Comparison of ENCODE assay signal across 9 mouse cellular contexts in genomic region chr8:71627265-71628099, GRCm38 (mm10). TPM values are rescaled to one million over a fixed set of nuclear protein-coding genes. Genes with fewer than 3 reads are reported as not detected.
DNase-seq lines count a peak whose midpoint lies in the region; ATAC-seq lines count a peak whose summit lies in the region.
"Had no signal": no experiment of that assay in that cellular context is flagged by ENCODE, and none has a peak within 500 bp of the region (broad histone marks: within the 10 kb centered on the region; RNA-seq: fewer than 3 reads in every experiment).

No protein-coding gene starts in this region.

- peaks cover 27% of the 10 kb centered on the region for H3K4me1 ChIP-seq in kidney, embryonic 16.5 days (ENCODE audit: insufficient read depth, low read length)
- peaks cover 13% of the 10 kb centered on the region for H3K4me1 ChIP-seq in heart, embryonic 11.5 days (ENCODE audit: control insufficient read depth, insufficient read depth, low read length)
- H3K4me1 ChIP-seq in lung, embryonic 15.5 days: peaks cover 30% of the 10 kb centered on the region

- DNase-seq in kidney, adult 18-20 months: no peak
- peak; percentile 40 to 50 for DNase-seq in adrenal gland, postnatal 36 days
- no peak for DNase-seq in retina, postnatal 1 day
- DNase-seq in urinary bladder, postnatal 4 days (ENCODE audit: low spot score in 2 of 2): no peak
- no peak for DNase-seq in right cerebral cortex, postnatal 25 days

- H3K4me3 ChIP-seq in kidney, embryonic 16.5 days (ENCODE audit: low read length): no peak overlapping the region
- H3K4me3 ChIP-seq in heart, embryonic 11.5 days (ENCODE audit: low read depth, low read length): no peak overlapping the region
- H3K4me3 ChIP-seq in lung, embryonic 15.5 days: no peak overlapping the region

- ATAC-seq in kidney, embryonic 16.5 days (ENCODE audit: low FRiP score, low TSS enrichment): no peak
- no peak for ATAC-seq in heart, embryonic 11.5 days (replicated peaks; ENCODE audit: insufficient number of reproducible peaks, low FRiP score, low TSS enrichment)
- ATAC-seq in lung, embryonic 15.5 days (ENCODE audit: borderline replicate concordance, extremely low read depth, low FRiP score, low TSS enrichment): no peak

- WGBS in kidney, embryonic 16.5 days: 42% methylated on average over 9 of the region's 9 CpGs
- 47% methylated on average over 9 of the region's 9 CpGs for WGBS in heart, embryonic 11.5 days (ENCODE audit: insufficient replicate concordance)
- WGBS in lung, embryonic 15.5 days: 41% methylated on average over 9 of the region's 9 CpGs

- peak overlapping the region; percentile 74 for H3K27ac ChIP-seq in kidney, embryonic 16.5 days (ENCODE audit: low read length)
- H3K27ac ChIP-seq in heart, embryonic 11.5 days (ENCODE audit: low read depth, low read length): peak overlapping the region; percentile 47
- H3K27ac ChIP-seq in lung, embryonic 15.5 days: peak overlapping the region; percentile 72

- no peak overlapping the region; the same call in 1 of the 2 replicates for H3K9ac ChIP-seq in kidney, embryonic 16.5 days (replicated peaks; ENCODE audit: low read length)
- H3K9ac ChIP-seq in heart, embryonic 11.5 days (ENCODE audit: low read depth, low read length): no peak overlapping the region
- no peak overlapping the region for H3K9ac ChIP-seq in lung, embryonic 15.5 days

- H3K4me2 ChIP-seq in kidney, embryonic 16.5 days (replicated peaks; ENCODE audit: low read depth, low read length): no peak overlapping the region
- no peak overlapping the region for H3K4me2 ChIP-seq in heart, embryonic 11.5 days
- 0 out of 2 replicates have a peak overlapping the region, but pooled peaks have one; percentile 97 for H3K4me2 ChIP-seq in lung, embryonic 15.5 days

- peaks cover 6% of the 10 kb centered on the region for H3K27me3 ChIP-seq in kidney, embryonic 16.5 days (ENCODE audit: insufficient read depth, low read length)
- peaks cover 25% of the 10 kb centered on the region for H3K27me3 ChIP-seq in heart, embryonic 11.5 days (ENCODE audit: control insufficient read depth, insufficient read depth, low read length)
- peaks cover 10% of the 10 kb centered on the region for H3K27me3 ChIP-seq in lung, embryonic 15.5 days

- peaks cover 11% of the 10 kb centered on the region for H3K9me3 ChIP-seq in kidney, embryonic 16.5 days (ENCODE audit: low read length)
- H3K9me3 ChIP-seq in heart, embryonic 11.5 days (replicated peaks; ENCODE audit: control insufficient read depth, low read length): peaks cover 16% of the 10 kb centered on the region
- H3K9me3 ChIP-seq in lung, embryonic 15.5 days: peaks cover 4% of the 10 kb centered on the region; the same call in 1 of the 2 replicates

- peaks cover 25% of the 10 kb centered on the region for H3K36me3 ChIP-seq in kidney, embryonic 16.5 days (ENCODE audit: insufficient read depth, low read length)
- H3K36me3 ChIP-seq in heart, embryonic 11.5 days (ENCODE audit: control insufficient read depth, insufficient read depth, low read length): peaks cover 29% of the 10 kb centered on the region
- peaks cover 20% of the 10 kb centered on the region for H3K36me3 ChIP-seq in lung, embryonic 15.5 days

RNA-seq across cellular contexts. Expression of gene Colgalt1, which starts 16.7 kb away (rescaled TPM):
- 77.6 and 78.5 TPM in 2 replicates for polyA plus RNA-seq in kidney, embryonic 16.5 days (2015; fragmentation: Nextera tagmentation; extraction: Ambion mirVana)
- total RNA-seq in adrenal gland, postnatal 36 days (2021): 10 to 100 TPM; 57.4 to 61.8 TPM
- 47.8 and 55.6 TPM in 2 replicates for polyA plus RNA-seq in heart, embryonic 11.5 days (2014; fragmentation: Nextera tagmentation; extraction: Ambion mirVana)
- 77.9 and 79.3 TPM in 2 replicates for polyA plus RNA-seq in lung, embryonic 15.5 days (2015; fragmentation: Nextera tagmentation; extraction: Ambion mirVana)

RNA-seq across cellular contexts. Expression of gene Fam129c, which starts 30.0 kb away (rescaled TPM):
- 4.6 and 5.3 TPM in 2 replicates for polyA plus RNA-seq in kidney, embryonic 16.5 days (2015; fragmentation: Nextera tagmentation; extraction: Ambion mirVana)
- total RNA-seq in adrenal gland, postnatal 36 days (2021): 1 to 10 TPM; 1.8 to 3.7 TPM
- polyA plus RNA-seq in heart, embryonic 11.5 days (2014; fragmentation: Nextera tagmentation; extraction: Ambion mirVana): 1.9 and 2.0 TPM in 2 replicates
- polyA plus RNA-seq in lung, embryonic 15.5 days (2015; fragmentation: Nextera tagmentation; extraction: Ambion mirVana): 3.1 and 3.4 TPM in 2 replicates

RNA-seq across cellular contexts. Expression of gene Pgls, which starts 35.5 kb away (rescaled TPM):
- polyA plus RNA-seq in kidney, embryonic 16.5 days (2015; fragmentation: Nextera tagmentation; extraction: Ambion mirVana): 244 and 252 TPM in 2 replicates
- total RNA-seq in adrenal gland, postnatal 36 days (2021): 100 to 1,000 TPM; 137 to 165 TPM
- 184 and 194 TPM in 2 replicates for polyA plus RNA-seq in heart, embryonic 11.5 days (2014; fragmentation: Nextera tagmentation; extraction: Ambion mirVana)
- 228 and 230 TPM in 2 replicates for polyA plus RNA-seq in lung, embryonic 15.5 days (2015; fragmentation: Nextera tagmentation; extraction: Ambion mirVana)

RNA-seq across cellular contexts. Expression of gene Unc13a, which starts 44.1 kb away (rescaled TPM):
- 0.55 and 0.94 TPM in 2 replicates for polyA plus RNA-seq in kidney, embryonic 16.5 days (2015; fragmentation: Nextera tagmentation; extraction: Ambion mirVana)
- total RNA-seq in adrenal gland, postnatal 36 days (2021): 1 to 10 TPM; 4.6 to 7.3 TPM
- 0.63 and 0.65 TPM in 2 replicates for polyA plus RNA-seq in heart, embryonic 11.5 days (2014; fragmentation: Nextera tagmentation; extraction: Ambion mirVana)
- 0.66 and 0.81 TPM in 2 replicates for polyA plus RNA-seq in lung, embryonic 15.5 days (2015; fragmentation: Nextera tagmentation; extraction: Ambion mirVana)
- total RNA-seq: gastrocnemius, adult 18-20 months had no signal

RNA-seq across cellular contexts. Expression of gene Jak3, which starts 48.6 kb away (rescaled TPM):
- 6.6 and 7.5 TPM in 2 replicates for polyA plus RNA-seq in kidney, embryonic 16.5 days (2015; fragmentation: Nextera tagmentation; extraction: Ambion mirVana)
- 10 to 100 TPM; 11.3 to 13.0 TPM for total RNA-seq in adrenal gland, postnatal 36 days (2021)
- 4.9 and 5.3 TPM in 2 replicates for polyA plus RNA-seq in heart, embryonic 11.5 days (2014; fragmentation: Nextera tagmentation; extraction: Ambion mirVana)
- polyA plus RNA-seq in lung, embryonic 15.5 days (2015; fragmentation: Nextera tagmentation; extraction: Ambion mirVana): 9.9 TPM in 2 replicates

Comparison
In these comparisons a context has a peak if more than half of its experiments do, and no peak if none do; other contexts are left out.
1. DNase-seq: peak in adrenal gland, postnatal 36 days (2 of 2); none in kidney, adult 18-20 months (single experiment), retina, postnatal 1 day (single experiment), urinary bladder, postnatal 4 days (0 of 2) and right cerebral cortex, postnatal 25 days (single experiment).
2. Peak in every context shown above with its lines, with median percentiles within 50 percentile points of each other: H3K27ac ChIP-seq.